Mouse (Mus musculus) urinary bladder, adult 2 months (tissue): ENCODE measurements around the gene Cep170. TPM values are rescaled to one million over a fixed set of nuclear protein-coding genes. Genes with fewer than 3 reads are reported as not detected.
"Not testable (repeated sequence)": the region's sequence is repeated elsewhere in the genome, so short reads cannot be mapped to it uniquely, and the experiment has no call there.

ENCODE experiments used
- DNase-seq: peaks from one replicate; pipeline ENCODE4 v3.0.0; 2022; ENCODE audit warnings: low spot score
- polyA plus RNA-seq: library from polyadenylated mRNA; depleted of rRNA; stranded (reverse); fragments of >200 nt; gene quantifications from 2 replicates; pipeline ENCODE4 v1.2.3, GENCODE M21; 2012; rRNA removed

Gene Cep170
- 12.2 and 13.9 TPM in 2 replicates for polyA plus RNA-seq

- DNase-seq: peak; percentile 96
These were observed at the start of gene Cep170 for GRCm38 (mm10) chr1:176814036-176814420. TSS of gene Cep170 (minus strand) at chr1:176814067.

DNA sequence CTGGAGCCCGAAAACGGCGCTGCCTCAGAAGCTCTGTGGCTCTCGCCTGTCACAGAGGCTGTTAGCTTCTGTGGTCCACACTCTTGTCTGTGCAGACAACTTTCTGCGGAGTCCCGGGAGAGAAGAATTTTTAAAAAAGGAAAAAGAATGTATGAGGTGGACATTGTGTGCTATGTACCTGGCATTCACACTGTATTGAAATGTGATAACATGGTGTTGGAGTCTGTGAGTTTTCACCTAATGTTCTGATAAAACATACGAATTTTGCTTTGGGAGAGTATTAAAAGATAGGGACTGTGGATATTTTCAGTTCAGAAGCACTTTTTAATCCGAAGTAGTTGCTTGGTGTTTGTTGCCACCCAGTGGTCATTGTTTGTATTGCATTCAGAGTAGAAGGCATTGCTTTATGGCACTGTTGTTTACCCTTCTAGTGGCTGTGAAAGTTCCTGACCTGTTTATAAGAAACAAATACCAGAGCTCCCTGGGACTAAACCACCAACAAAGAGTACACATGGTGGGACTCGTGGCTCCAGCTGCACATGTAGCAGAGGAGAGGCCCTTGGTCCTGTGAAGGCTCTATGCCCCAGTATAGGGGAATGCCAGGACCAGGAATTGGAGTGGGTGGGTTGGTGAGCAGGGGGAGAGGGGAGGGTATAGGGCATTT, 48.2 kb upstream of the Cep170 start:
- no peak for DNase-seq

DNA sequence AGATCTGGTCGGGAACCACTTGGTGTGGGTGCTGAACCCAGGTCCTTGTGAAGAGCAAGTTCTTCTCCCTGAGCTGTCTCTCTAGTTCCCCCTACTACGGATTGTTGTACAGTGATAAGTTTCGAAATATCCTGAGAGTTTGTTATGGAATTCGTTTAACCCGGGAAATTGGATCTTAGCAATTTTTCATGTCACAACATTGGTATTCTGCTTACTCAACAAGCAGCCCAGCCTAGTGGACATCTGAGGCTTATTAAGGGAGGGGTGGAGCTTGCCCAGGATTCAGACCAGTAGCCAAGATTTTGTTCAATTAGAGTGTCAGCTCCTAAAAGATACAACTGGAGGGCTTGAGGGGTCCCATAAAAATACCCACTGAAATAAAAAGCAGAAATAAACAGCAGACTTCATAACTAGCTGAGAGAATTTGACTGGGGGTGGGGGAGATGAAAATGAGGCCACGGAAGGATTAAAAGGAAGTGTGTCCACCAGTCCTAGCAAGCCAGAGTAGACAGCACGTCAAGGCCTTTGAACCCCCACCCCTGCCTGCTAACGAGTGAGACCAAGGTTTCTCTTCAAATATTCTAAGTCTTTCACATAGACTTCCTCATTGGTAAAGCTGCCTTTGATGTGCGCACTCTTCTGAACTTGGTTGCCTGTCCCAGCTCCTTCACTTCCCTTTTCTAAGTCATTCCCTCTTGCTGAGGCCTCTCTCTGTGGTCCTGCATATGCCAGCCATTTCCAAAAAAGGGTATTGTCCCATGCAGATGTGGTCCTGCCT, 39.1 kb upstream of the Cep170 start:
- no peak for DNase-seq

DNA sequence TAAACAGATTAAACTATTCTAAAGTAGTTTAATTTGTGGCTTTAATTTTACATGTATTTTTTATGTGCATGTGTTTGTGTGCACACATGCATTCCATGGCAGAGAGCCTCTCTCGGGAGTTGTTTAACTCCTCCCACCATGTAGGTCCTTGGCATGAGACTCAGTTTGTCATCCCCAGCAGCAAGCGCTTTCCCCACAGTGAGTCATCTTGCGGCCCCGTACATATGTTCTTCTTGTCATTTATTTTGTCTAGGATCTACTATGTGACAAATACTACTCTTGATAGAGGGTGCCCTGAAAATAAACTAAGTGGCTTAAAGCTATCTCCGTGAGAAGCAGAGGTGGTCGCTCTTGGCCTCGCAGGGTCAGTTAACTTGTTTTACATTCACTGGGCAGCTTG, 37.5 kb upstream of the Cep170 start:
- DNase-seq: no peak

DNA sequence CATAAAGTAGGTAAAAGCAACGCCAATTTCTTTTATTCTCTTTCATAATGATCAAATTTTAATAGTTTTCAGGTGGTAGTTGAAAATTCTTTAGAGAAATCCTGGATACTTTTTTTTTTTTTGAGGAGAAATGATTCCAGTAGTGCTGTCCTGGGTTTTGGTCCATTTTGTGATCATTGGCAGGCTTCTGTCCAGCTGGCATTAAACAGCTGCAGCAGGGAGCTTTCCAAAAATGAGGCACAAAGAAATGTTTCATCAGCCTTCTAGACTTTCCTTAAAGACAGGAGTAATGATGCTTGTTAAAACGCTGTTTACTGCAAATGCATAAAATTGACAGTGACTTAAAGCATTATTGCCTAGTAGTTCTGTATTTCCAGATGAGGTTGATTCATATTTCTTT, 35.5 kb upstream of the Cep170 start:
- no peak for DNase-seq

GRCm38 (mm10) chr1:176848613-176849290, 34.9 kb upstream of the Cep170 start:
- DNase-seq: no peak

DNA sequence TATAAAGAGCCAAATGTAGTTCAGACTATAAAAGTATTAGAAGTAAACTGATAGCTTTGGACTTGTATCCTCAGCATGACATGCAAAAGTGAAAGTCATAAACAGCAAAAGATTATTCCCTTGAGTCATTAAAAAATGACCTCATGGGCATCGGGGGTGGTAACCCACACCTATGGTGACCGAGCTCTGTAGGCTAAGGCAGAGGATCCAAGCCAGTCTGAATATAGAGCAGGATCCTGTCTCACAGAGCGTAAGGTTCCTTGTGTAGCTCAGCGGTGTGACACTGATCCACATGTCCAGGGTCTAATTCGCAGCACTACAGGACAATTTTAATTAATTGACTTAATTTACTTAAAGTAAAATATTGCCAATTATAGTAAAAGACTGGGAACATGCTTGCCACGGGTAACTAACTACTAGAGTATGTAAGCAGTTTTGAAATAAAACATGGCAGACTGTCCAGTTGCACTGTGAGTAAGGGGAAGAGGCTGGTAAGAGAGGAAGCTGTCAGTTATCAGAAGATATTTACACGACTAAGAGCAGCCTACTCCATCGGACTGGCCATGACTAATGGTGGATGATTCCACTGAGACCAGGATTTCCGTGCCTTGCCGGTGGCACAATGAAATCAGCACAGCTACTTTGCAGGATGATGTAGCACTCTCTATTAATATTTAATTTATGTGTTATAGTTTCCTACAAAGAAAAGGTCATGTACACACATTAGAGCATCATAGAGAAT, 33.4 kb upstream of the Cep170 start:
- no peak for DNase-seq

- DNase-seq: no peak
These were observed 31.5 kb upstream of the Cep170 start for GRCm38 (mm10) chr1:176845082-176845977.

- DNase-seq: not testable (repeated sequence)
These were observed 22.7 kb upstream of the Cep170 start for GRCm38 (mm10) chr1:176836562-176836961.

DNA sequence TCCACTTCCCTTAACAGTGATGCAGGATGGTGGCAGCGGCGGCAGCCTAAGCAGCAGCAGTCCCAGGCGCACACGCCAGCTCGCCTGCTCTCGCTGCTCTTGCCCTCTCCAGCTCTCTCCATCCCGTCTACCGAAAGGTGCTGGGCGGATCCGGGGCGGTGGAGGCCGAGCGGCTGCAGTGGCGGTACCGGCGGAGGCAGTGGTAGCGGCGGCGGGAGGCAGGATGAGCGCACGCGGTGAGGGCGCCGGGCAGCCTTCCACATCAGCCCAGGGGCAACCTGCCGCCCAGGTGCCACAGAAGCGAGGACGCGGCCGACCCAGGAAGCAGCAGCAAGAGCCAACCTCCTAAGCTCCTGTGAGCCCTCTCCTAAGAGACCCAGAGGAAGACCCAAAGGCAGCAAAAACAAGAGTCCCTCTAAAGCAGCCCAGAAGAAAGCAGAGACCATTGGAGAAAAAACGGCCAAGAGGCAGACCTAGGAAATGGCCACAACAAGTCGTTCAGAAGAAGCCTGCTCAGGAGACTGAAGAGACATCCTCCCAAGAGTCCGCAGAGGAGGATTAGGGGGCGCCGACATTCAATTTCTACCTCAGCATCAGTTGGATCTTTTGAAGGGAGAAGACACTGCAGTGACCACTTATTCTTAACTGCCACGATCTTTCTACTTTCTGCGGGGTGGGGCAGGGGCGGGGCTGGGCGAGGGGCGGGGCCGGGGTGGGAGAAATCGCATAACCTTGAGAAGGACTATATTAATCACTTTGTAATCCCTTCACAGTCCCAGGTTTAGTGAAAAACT, 21.8 kb upstream of the Cep170 start:
- no peak for DNase-seq

DNA sequence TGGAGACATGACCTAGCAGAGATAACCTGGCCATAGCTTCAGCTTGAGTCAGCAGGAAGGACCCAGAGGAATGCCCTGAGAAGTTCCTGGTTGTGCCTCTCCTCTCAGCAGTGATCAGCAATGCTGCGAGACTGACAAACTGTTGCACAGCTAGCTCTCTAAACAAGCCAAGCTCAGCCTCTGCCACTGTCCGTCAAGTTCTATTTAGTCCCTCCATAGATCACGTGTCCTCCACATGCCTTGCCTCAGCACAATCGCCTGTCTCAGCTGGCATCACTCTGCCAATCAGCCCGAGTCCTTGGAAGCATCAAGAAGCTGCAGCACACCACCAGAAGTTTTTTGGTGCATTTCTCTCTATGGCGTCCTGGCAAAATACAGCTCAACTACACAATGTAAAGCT, 21.0 kb upstream of the Cep170 start:
- DNase-seq: no peak

- no peak for DNase-seq
These were observed 20.1 kb upstream of the Cep170 start for GRCm38 (mm10) chr1:176833948-176834347.

- DNase-seq: no peak
These were observed 19.4 kb upstream of the Cep170 start for GRCm38 (mm10) chr1:176833257-176833656.

DNA sequence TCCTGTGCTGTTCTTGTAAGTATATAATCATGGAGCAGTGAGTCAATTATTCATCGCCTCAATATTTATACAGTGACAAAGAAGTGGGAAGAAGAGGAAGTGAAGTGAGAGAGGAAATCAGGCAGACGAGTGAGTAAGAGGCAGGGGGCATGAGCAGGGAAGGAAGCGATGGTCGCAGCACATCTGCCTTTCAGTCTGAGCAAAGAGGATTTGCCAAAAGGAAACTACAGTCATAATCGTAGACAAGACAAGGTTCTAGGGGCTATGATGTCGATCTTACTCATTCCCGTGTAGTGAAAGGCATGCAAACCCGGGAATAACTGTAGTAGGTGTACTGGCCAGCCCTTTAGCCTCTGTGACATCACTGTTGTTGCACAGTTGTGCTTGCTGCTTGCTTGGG, 18.7 kb upstream of the Cep170 start:
- DNase-seq: no peak

DNA sequence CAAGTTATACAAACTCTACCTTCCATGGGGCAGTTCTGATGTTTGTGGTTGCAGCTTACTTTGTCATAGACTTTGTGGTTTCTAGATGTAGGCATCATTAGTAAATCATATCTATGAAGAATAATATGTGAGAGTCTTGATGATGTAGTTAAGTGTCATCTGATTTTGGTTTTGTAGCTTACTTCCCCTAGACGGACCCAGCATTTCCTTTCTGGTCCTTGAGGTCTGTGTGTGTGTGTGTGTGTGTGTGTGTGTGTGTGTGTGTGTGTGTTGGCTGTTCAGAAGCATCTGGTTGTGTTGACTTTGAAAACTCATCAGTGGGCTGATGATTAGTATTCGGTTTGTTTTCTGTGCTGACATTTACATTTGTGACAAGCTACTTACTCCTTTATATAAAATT, 18.2 kb upstream of the Cep170 start:
- DNase-seq: no peak

GRCm38 (mm10) chr1:176828666-176829065, 14.8 kb upstream of the Cep170 start:
- DNase-seq: no peak

DNA sequence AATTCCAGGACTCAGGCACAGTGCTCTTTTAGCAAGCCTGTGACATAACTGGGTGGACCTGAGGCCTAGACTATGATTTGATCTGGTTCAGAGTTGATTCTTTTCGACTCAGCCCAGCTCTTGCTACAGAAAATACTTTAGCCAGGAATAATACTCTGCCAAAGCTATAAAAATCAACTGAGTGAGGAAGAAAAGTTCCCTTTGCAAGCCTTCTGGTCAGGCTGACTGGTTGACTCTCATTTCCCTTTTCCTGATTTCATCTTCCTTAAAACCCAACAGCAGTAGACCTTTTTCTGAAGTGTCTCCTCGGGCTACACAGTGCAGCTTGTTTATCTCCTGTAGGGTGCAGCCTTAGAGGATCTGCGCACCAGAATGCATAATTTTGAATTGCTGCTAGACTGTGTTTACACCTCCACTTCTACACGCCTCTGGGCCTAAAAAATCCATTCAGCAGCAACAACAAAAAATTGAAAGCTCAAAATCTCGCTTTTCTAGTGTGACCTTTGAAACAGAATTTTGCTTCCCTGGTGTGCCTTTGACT, 14.1 kb upstream of the Cep170 start:
- DNase-seq: no peak

DNA sequence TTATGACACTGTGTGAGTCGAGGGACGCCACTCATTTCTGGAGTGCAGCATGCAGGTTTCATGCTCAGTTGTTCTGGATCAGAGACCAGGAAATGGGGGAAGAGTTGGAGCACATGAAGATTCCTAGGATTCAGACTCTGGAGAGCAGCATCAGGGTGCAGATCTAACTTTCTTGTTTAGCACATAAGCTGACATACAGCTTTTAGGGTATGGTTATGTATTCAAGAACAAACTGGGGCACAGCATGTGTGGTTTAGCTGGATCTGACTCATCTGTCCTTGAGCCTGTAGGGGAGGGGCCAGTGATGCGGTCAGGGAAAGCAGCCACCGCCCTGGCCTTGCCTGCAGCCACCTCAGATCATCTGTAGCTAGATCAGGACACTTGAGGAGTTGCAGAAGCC, 13.5 kb upstream of the Cep170 start:
- no peak for DNase-seq

- no peak for DNase-seq
These were observed 13.1 kb upstream of the Cep170 start for GRCm38 (mm10) chr1:176826931-176827330.

DNA sequence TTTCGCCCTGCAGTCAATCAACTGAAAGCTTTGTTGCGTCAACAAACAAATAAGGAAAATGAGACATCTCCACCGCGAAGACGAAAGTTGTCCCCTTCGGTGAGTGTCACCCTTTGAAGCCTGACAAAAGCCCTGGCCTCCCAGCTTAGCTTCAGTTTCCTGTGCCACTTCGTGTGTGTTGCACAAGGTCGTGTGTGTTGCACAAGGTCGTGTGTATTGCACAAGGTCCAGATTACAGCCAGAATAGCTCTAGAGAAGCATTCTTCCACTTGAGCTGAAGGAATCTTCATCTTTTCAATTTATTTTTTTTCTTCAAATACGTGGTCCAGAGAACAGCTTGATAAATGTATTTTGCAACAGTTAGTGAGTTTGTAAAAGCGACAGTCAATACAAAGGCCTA, 12.3 kb upstream of the Cep170 start:
- DNase-seq: no peak
